Mouse (Mus musculus): ENCODE results near the gene Ankmy1.

Ankmy1 gene

DNA sequence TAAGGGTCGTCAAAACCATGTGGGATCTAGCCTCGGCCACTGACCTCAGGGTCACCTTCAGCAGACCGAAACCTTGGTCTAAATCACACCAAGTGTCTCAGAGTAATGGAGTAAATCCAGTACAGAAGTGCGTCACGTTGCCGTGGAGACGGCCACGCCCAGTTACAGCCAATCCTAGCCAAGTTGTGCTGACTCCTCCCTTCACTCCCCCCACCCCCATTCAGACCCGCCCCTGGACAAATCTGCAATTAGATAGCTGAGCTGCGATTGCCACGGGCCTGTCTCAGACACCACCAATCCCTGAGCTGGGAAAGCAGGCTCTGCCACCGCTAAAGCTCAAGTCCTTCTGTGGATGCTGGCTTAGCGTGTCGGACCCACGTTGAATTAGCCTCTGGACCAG is at the start of gene Ankmy1:
TSS of gene Ankmy1 (minus strand) at position 121 of the 400 bp plus-strand sequence.
- no peak for DNase-seq (ENCODE audit: low spot score)

DNA sequence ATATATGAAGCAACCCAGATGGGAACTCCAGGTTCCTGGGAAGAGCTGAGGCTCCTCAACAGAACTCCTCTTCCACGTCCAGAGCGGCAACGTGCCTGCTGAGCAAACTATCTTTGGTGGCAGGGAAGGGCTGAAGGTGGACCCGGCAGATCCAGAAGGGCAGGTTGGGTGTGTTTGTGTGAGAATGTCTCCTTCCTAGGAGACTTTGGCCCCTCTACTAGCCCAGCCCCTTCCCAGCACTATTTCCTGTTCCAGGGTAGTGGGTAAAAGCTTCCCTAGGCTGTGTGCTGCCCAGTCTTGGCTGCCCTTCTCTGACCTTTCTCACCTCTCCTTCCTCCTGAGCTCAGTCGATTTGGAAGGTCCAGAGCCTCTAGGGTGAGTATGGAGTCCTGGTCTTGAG is 47.9 kb upstream of the Ankmy1 start, which contains the start of gene Gpr35:
TSS of gene Gpr35 (plus strand) at position 259 of the 400 bp plus-strand sequence.
- no peak for DNase-seq (ENCODE audit: low spot score)

DNA sequence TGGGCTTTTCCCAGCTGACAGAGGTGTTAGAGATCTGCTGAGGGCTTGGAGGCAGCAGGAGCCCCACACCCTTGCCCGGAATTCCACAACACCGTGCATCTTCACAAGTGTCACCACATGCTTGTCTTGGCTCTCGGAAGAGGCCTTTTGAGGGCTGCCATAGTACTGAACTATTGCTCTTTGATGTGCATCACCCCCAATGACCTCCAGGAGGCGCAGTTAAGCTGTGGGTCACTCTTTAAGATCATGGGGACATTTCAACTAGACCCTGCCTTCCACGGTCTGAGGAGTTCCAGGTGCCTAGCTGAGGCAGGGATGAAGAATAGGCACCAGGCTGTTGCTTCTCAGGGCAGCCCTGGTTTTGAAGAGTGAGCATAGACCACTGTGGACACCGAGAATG is 46.7 kb upstream of the Ankmy1 start:
- no peak for DNase-seq (ENCODE audit: low spot score)

DNA sequence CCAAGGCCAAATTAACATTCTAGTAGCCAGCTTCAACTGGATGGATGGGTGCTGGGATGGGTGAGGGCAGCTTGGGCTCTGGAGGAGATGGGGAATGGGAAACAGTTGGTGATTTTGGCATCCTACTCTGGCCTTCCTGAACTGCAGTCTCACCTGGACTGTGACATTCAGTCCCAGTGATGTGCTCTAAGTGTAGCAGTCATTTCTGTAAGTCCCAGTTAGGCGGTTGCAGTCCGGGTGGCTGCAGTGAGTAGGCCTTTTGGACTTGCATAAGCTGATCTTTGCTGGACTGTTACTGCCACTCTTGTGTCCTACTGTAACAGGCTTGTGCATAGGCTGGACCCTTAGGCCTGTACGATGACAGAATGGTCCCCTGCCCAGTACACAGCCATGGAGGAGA is 45.3 kb upstream of the Ankmy1 start:
- DNase-seq (ENCODE audit: low spot score): no peak

DNA sequence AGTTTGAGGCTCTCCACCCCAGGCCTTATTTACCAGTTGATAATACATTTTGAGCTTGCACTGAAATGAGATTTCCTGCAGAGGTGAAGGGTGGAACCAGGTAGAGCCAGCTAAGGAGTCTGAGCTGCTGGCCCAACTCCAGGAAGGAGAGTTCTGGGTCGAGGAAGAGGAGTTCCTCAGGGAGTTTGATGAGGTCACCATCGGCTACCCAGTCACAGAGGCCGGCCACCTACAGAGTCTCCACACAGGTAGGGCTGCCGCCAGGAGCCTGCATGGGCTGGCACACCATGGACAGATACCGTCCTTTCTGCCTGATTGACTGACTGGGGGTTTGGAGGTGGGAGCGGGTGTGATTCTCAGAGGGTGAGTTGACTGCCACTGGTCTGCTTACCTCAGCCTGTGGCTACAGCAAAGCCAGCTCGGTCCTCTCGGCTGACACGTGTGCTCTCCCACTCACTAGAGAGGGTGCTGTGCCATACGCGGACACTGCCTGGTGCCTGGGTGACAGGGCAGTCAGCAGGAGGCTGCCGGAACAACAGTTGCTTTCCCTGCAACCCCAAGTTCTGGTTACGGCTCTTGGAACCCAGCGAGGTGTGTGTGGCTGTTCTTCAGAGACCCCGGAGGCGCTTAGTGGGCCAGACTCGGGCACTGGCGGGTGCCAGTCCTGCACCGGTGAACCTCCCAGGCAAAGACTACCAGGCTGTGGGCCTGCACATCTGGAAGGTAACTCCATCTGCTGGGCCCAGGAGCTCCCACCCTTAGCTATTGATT is 40.7 kb upstream of the Ankmy1 start:
- DNase-seq (ENCODE audit: low spot score): no peak

DNA sequence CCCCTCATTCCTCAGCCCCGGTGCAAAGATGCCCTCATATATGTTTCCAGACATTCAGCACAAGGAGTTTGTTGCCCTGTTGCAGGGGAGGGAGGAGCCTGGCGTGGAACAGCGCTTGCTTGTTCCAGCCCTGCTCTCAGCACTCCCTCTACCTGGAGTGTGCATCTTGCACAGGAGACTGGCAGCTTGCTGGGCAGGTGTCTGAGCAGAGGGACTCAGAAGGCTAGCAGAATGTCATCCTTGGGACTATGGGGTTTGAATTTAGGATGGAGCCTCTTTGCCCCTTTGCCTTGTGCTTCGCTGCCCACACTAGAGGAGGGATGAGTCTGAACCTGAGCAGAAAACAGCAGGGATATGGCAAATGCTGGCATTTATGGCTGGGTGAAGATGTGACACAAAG is 37.0 kb upstream of the Ankmy1 start:
- no peak for DNase-seq (ENCODE audit: low spot score)

DNA sequence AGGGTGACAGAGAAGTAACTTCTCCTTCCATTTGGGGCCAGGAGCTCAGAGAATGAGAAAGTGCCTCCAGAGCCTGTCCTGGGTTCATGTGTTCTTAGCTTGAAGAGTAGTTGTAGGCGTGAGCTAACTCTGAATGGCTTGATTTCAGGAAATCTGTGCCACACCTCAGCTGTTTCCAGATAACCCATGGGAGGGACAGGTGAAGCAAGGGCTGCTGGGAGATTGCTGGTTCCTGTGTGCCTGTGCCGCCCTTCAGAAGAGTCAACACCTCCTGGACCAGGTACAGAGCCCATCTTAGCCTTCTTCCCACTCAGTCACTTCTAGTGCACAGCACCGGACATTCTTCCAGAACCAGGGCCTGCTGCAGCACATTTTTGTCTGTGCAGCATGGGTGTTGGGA is 35.1 kb upstream of the Ankmy1 start:
- DNase-seq (ENCODE audit: low spot score): no peak

DNA sequence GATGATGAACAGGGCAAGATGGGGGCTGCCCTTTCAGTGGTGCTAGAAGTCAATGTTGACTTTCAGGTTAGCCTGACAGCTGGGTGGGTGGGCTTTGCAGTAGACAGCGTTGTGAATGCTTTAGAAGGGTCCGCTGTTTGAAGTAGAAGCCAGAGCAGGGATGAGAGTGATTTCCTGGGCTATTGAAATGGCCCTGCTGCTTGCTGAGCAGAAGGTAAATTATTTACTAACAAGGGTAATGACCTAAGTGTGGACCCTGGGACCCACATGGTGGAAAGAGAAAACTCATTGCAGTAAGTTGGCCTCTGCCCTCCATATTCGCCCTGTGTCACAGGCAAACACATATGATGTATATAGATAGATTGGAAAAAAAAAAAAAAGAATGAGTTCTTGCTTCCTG is 33.8 kb upstream of the Ankmy1 start:
- no peak for DNase-seq (ENCODE audit: low spot score)

DNA sequence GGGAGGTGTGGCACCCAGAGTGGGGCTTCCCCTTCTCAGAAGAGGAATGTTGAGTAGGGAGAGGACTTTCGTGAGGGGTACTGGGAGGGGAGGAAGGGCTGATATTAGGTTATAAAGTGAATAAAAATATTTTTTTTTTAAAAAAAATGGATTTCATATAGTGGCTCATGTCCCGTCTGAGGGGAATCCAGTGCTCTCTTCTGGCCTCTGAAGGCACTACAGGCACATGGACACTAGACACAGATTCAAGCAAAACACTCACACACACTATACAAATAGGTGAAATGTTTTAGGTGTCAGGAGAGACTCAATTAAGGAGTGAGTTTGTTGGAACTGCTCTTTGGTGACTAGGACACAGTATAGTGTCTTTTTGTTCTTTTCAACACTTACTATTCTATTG is 33.3 kb upstream of the Ankmy1 start:
- DNase-seq (ENCODE audit: low spot score): no peak

DNA sequence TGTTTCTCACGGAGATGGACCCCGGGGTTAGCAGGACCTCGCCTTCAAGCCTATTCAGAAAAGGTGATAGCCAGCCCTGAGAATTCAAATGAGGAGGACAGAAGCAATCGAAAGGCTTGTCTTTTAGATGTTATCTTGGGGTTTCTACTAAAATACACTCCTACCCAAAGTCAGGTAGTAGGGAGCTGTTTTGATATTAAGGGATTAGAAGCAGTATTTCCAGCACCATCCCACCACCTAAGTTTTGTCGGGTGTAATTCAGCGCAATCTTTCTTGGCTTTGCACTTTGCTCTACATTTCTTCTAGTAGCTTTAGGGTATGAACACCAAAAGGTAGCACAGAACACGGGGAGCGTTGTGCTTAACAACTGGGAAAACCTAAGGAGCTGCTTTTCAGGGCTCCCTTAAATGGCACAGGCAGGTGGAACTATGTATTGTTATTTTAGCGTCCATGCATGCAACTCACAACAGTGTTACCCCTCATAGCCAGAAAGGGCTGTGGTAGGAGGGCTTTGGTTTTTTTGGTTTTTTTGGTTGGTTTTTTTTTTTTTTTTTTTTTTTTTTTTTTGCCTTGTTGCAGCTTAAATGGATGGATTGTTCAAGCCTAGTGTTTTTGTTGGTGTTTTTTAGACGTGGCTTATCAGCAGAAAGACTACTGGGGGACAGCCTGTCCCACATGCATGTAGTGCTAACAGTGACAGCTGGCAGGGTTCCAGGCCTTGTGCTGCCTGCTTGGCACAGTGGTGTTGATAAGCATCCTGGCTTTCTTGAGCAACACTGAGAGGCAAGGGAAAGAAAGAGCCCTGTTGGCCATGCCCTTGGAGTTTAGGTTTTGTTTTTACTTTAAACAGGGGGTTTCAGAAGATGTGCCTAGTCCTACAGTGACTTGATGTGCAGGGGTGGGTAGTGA is 32.6 kb upstream of the Ankmy1 start:
- no peak for DNase-seq (ENCODE audit: low spot score)

DNA sequence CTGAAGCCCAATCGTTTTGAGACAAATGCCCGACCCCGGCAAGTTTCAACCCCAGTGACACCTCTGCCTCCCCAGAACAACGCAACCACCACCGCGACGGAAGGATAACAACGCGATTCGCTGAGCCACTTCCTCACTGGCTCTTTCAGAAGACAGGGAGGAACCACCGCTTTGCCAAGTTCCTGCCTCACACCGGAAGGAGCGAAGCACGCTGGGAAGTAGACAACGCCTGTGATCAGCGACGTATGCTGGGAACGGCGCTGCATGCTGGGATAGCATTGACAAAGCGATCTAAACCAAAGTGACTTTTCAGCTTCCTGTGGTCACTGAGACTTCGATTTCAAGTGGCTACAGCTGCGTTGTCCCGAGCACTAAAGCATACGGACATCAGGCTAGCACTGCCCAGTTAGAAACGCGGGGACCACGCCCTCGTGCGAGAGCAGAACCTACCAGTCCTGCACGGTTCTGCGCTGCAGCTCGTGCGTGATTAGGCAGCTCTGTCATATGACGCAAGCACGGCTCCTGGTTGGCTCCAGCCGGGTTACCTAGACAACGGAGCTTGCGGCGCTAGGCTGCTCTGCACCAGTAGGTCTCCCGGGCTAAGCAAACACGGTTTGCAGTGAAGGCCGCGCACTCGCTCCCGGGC is 31.6 kb upstream of the Ankmy1 start, which contains the start of gene Capn10:
TSS of gene Capn10 (plus strand) at position 195 of the 646 bp plus-strand sequence.
- DNase-seq (ENCODE audit: low spot score): peak; percentile 96

DNA sequence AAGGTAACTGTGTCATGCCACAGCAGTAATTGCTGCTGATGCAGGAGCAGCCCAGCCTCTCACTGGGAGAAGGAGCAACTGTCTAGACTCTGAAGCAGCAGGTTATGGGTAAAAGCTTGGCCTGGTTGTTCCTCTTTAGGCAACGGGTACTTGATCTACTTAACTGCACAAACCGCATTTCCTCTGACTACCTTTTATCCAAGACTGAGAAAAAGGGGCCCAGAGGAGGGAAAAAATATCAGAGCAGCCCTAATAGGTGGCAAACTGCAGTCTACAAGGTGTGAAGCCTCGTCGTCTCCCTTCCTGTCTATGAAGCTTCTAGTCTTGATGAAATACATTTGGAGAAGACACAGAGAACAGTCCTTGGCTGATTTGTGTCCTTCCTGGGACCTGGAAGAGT is 30.9 kb upstream of the Ankmy1 start:
- DNase-seq (ENCODE audit: low spot score): no peak

DNA sequence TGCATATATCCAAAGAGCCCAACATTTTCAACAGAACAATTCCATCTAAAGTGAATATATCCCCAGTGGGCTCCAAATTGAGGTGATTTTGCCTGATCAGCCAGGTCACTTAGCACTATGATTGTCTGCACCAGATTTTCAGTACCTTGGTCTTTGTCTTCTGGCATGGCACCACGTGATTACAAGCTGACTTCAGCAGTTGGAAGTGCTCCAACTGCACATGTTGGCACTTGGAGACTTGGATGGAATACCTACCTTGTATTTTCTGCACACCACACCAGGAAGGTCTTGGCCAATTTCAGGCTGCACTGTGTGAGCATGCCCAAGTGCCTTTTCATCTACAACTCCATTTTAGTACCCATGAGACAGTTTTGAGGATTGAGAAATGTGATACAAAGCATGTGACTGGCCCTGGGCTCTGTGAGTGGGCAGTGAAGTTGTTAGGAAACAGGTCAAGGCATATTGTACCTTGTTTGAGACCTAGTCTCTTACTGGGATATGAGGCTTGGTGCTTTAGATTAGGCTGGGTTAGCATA is 27.5 kb upstream of the Ankmy1 start:
- DNase-seq (ENCODE audit: low spot score): no peak

DNA sequence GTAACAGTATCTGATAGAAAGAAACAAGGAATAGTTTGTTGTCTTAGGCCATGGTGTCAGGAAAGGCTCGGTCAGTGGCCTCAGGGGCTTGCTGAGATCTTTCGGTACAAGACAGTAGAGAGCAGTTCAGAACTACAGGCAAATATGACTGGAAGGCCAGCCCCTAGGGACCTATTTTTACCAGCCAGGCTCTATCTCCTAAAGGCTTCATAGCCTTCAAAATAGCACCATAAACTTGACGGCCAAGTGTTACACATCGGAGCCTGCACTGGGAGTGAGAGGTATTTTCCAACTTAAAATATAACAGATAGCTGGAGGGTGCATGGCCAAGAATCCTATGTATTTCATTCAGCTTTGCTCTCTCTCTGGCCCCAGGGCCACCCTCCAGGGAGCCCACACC is 18.8 kb upstream of the Ankmy1 start:
- no peak for DNase-seq (ENCODE audit: low spot score)

DNA sequence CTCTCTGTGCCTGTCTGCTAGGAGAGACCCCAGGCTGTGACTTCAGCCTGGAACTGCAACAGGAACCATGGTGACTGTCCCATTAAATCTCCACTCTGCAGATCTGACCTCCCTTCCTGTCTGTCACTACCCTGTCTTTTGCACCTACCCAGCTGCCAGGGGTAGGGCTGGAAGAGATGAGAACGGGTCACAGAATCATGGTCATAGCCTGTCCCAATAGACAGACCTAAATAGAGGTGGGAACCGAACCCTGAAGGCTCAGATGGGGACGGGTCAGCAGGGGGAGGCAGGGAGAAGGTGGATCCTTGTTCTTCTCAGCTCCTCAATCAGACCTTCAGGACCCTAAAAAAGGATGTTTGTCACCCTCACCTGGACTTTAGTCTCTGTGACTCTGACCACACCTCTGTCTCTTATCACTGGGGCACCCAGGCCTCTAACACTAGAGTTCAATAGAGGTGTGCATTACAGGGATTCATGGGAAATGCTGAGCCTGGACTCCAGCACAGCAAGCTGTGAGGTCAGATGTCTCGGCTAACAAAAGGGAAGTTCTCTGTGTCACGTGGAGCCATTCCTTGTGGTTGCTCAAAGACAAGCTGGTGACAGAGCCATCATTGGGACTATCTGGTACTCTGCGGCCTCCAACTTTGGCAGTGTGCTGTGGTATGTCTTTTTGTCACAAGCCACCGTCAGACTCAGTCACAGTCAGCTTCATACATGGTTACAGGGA is 17.9 kb upstream of the Ankmy1 start:
- no peak for DNase-seq (ENCODE audit: low spot score)

DNA sequence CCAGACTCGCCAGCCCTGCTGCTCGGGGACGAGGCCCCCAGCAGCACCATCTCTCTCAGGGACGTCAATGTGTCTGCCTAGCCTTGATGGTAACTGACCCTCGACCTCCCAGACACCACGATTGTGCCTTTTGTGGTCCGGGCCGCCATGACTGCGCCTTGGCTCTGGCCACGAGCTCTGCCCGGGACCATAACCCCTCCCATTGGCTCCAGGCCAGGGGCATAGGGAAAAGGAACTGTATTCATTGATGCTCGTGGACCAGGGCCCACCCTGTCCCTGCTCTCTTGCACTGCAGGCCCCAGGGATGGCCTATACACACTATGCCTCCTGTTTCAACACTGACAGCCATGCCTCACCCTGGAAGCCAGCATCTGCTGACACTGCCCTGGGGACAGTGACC is 17.1 kb upstream of the Ankmy1 start:
- DNase-seq (ENCODE audit: low spot score): no peak

DNA sequence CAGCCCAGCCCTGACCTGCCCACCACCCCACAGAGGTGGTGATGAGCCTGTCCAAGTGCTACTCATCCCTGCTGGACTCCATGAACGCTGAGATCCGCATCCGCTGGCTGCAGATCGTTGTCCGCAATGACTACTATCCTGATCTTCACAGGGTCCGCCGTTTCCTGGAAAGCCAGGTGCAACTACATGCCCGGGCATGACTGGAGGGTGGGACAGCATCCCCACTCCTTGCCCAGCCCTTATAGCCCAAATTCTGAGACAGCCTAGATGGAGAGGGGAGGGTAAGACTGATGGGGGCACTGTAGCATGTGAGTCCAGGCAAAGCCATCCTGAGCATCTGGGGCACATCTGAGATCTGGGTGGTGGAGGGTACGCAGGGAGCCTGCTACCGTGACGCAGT is 16.4 kb upstream of the Ankmy1 start:
- no peak for DNase-seq (ENCODE audit: low spot score)

DNA sequence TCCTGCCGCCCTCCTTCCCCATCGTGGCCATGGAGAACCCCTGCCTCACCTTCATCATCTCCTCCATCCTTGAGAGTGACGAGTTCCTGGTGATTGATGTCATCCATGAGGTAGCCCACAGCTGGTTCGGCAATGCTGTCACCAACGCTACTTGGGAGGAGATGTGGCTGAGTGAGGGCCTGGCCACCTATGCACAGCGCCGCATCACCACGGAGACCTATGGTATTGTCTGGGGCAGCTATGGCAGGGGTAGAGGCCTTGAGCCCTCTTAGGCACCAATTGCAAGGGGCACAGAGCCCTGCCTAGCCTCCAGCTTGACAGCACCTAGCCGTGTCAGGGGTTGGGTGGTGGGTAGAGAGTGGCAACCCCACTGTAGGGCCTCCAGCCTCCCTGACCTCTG is 14.0 kb upstream of the Ankmy1 start:
- no peak for DNase-seq (ENCODE audit: low spot score)

DNA sequence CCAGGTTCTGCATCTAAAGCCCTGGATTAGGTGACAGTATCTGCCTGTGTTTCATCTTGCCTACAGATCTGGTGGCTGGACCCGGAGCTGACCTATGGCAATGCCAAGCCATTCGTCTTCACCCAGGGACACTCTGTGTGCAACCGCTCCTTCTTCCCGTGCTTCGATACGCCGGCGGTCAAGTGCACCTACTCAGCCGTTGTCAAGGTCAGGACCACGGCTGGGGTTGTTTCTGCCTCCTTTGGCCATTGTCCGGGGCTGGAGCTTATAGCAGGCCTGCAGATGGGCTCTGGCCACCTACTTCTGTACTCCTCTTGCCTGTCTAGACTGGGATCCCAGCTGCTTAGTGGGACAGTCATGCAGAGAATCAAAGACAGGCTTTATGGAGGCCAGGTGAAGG is 12.3 kb upstream of the Ankmy1 start:
- no peak for DNase-seq (ENCODE audit: low spot score)

DNA sequence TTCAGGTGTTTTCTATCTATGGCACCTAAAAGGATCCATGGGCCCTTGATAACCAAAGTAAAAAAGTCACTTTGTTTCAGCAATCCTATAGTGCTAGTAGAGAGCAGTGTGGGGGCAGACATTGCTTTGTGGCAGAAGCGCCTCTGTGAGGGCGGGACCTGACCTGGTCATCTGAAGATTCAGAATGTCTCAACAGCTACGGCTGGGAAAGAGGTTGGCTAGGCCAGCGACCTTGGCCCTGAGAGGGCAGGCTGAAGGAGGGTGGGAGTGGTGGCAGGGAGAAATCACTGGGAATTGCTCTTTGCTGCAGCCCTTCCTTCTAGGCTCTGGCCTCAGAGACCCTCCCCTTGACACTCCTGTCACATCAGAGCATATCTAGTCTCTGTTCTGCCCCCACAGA is 11.5 kb upstream of the Ankmy1 start:
- DNase-seq (ENCODE audit: low spot score): no peak

DNA sequence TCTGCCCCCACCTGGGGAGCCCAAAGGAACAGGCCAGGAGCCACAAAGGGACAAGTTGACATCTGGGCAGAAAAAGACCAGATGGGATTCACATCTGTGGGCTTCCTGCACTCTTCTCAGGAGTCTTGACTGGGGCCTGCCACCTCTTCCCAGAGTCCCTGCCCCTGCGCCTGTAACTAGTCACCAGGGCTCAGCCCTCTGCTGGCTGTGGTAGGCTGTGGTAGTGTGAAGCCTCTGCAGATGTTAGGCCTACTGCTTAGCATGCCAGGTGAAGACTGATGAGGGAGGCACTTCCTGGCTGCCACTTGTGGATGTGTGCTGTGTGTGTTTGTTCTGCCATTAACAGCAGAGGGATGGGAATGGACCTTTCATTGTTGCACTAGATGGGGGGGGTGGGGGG is 9.6 kb upstream of the Ankmy1 start:
- DNase-seq (ENCODE audit: low spot score): no peak

DNA sequence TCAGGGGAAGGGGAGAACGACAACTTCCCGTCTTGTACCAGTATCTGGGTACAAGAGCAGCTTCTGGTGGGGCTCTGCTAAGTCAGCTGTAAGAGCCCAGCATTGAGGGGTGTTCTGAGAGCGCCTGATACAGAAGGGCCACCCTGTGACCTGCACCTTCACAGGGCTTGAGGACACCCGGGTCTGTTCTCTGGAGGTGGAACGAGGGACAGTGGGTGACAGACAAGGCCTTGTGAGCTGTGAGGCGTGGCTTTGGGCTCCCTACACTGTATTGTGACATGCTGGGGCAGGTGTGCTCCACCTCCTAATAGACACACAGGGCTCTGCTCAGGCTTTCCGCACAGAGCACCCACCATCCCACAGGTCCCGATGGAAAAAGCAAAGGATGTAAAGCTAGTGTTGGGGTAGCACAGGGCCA is 9.0 kb upstream of the Ankmy1 start:
- DNase-seq (ENCODE audit: low spot score): no peak

Measured in layer of hippocampus, adult 9-10 months (tissue).